In genomic region chr16:81254875-81255274, GRCm38 (mm10) we compare ENCODE assay signal across 33 mouse cellular contexts. TPM values are rescaled to one million over a fixed set of nuclear protein-coding genes. Genes with fewer than 3 reads are reported as not detected.
"Had no signal": no experiment of that assay in that cellular context is flagged by ENCODE, and none has a peak within 500 bp of the region (broad histone marks: within the 10 kb centered on the region; RNA-seq: fewer than 3 reads in every experiment).

No protein-coding gene starts in this region.

- H3K4me2 ChIP-seq: limb, embryonic 12.5 days; limb, embryonic 13.5 days; limb, embryonic 15.5 days; liver, embryonic 11.5 days; liver, embryonic 12.5 days; liver, embryonic 13.5 days; liver, embryonic 15.5 days; lung, embryonic 14.5 days; lung, embryonic 15.5 days; midbrain, embryonic 11.5 days; midbrain, embryonic 12.5 days; midbrain, embryonic 13.5 days; midbrain, embryonic 15.5 days had no signal

- H3K27me3 ChIP-seq: limb, embryonic 12.5 days; limb, embryonic 13.5 days; limb, embryonic 15.5 days; liver, embryonic 12.5 days; liver, embryonic 13.5 days; liver, embryonic 15.5 days; lung, embryonic 15.5 days; megakaryocyte, embryonic 14.5 days; midbrain, embryonic 12.5 days; midbrain, embryonic 13.5 days; midbrain, embryonic 15.5 days had no signal

- H3K9ac ChIP-seq: limb, embryonic 12.5 days; limb, embryonic 13.5 days; limb, embryonic 15.5 days; liver, embryonic 12.5 days; liver, embryonic 13.5 days; liver, embryonic 14.5 days; liver, embryonic 15.5 days; liver, postnatal 0 days; lung, embryonic 14.5 days; lung, embryonic 15.5 days; midbrain, embryonic 12.5 days; midbrain, embryonic 13.5 days; midbrain, embryonic 15.5 days had no signal

- H3K4me3 ChIP-seq: left cerebral cortex, adult 2 months; limb, embryonic 10.5 days; limb, embryonic 12.5 days; limb, embryonic 13.5 days; limb, embryonic 15.5 days; liver, embryonic 12.5 days; liver, embryonic 13.5 days; liver, embryonic 15.5 days; lung, embryonic 15.5 days; megakaryocyte, embryonic 14.5 days; midbrain, embryonic 10.5 days; midbrain, embryonic 12.5 days; midbrain, embryonic 13.5 days; midbrain, embryonic 15.5 days; myocyte had no signal

- H3K27ac ChIP-seq: left cerebral cortex, adult 2 months; limb, embryonic 10.5 days; limb, embryonic 12.5 days; limb, embryonic 13.5 days; limb, embryonic 15.5 days; liver, embryonic 12.5 days; liver, embryonic 13.5 days; liver, embryonic 14.5 days; liver, embryonic 15.5 days; lung, embryonic 15.5 days; macrophage; midbrain, embryonic 10.5 days; midbrain, embryonic 12.5 days; midbrain, embryonic 13.5 days; midbrain, embryonic 15.5 days had no signal

- H3K9me3 ChIP-seq: limb, embryonic 10.5 days; limb, embryonic 12.5 days; limb, embryonic 13.5 days; limb, embryonic 15.5 days; liver, embryonic 12.5 days; liver, embryonic 13.5 days; liver, embryonic 15.5 days; lung, embryonic 15.5 days; megakaryocyte, embryonic 14.5 days; midbrain, embryonic 10.5 days; midbrain, embryonic 12.5 days; midbrain, embryonic 13.5 days; midbrain, embryonic 15.5 days had no signal

- H3K4me1 ChIP-seq: limb, embryonic 10.5 days; limb, embryonic 12.5 days; limb, embryonic 13.5 days; limb, embryonic 15.5 days; liver, embryonic 12.5 days; liver, embryonic 13.5 days; liver, embryonic 15.5 days; lung, embryonic 15.5 days; megakaryocyte, embryonic 14.5 days; midbrain, embryonic 10.5 days; midbrain, embryonic 12.5 days; midbrain, embryonic 13.5 days; midbrain, embryonic 15.5 days had no signal

- H3K36me3 ChIP-seq: limb, embryonic 10.5 days; limb, embryonic 12.5 days; limb, embryonic 13.5 days; limb, embryonic 15.5 days; liver, embryonic 12.5 days; liver, embryonic 13.5 days; liver, embryonic 15.5 days; lung, embryonic 15.5 days; midbrain, embryonic 10.5 days; midbrain, embryonic 12.5 days; midbrain, embryonic 13.5 days; midbrain, embryonic 15.5 days had no signal

- DNase-seq: left cerebral cortex, postnatal 4 days; liver; liver, embryonic 13.5 days; liver, postnatal 0 days; lung, adult 18-20 months; lung, adult 2 months; lung, embryonic 14.5 days; lung, postnatal 10 days; lung, postnatal 14 days; lung, postnatal 36 days; lung, postnatal 4 days; midbrain, embryonic 14.5 days had no signal

- ATAC-seq: liver, embryonic 12.5 days; liver, postnatal 0 days; lung, postnatal 0 days; midbrain, embryonic 13.5 days; midbrain, embryonic 15.5 days; midbrain, embryonic 16.5 days had no signal

RNA-seq across cellular contexts. Expression of gene Ncam2, which starts 54.4 kb away (rescaled TPM):
- polyA plus RNA-seq: liver, embryonic 16.5 days; liver, postnatal 0 days had no signal
